In the genomic region with DNA sequence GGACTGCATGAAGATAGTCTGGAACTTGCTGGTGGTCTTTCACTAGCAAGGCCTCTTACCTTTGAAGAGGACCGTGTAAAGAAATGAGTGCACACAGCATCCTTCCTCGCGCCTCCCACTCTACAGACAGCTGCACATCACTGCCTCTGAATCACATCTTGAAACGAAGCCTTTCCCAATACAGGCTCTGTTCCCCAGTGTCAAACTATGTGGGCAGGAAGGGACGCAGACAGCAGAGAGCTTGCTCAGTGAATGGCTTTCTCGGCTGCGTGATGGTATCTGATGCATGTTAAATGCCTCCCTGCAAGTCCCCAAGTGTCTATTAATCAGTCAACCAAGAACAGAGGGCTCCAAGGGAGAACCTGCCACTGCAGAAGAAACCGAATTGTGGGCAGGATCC, we compare ENCODE assay signal across 14 mouse cellular contexts.
"Had no signal": no experiment of that assay in that cellular context is flagged by ENCODE, and none has a peak within 500 bp of the region (broad histone marks: within the 10 kb centered on the region; RNA-seq: fewer than 3 reads in every experiment).

No protein-coding gene starts in this region.

- H3K4me3 ChIP-seq: intestine, embryonic 15.5 days; limb, embryonic 13.5 days; midbrain, embryonic 15.5 days; stomach, embryonic 15.5 days had no signal

- H3K9me3 ChIP-seq: intestine, embryonic 15.5 days; limb, embryonic 13.5 days; midbrain, embryonic 15.5 days; stomach, embryonic 15.5 days had no signal

- DNase-seq: kidney, adult 18-20 months; kidney, postnatal 25 days; left cerebral cortex, postnatal 4 days; lung, adult 18-20 months; lung, postnatal 36 days; retina, postnatal 1 day; thymus, adult 2 months; thymus, postnatal 36 days had no signal

- H3K4me1 ChIP-seq: stomach, embryonic 15.5 days had no signal

- H3K9ac ChIP-seq: intestine, embryonic 15.5 days; limb, embryonic 13.5 days; liver, embryonic 14.5 days; midbrain, embryonic 15.5 days; stomach, embryonic 15.5 days had no signal

- H3K4me2 ChIP-seq: intestine, embryonic 15.5 days; limb, embryonic 13.5 days; midbrain, embryonic 15.5 days; stomach, embryonic 15.5 days had no signal

- H3K36me3 ChIP-seq: intestine, embryonic 15.5 days; limb, embryonic 13.5 days; midbrain, embryonic 15.5 days; stomach, embryonic 15.5 days had no signal

- ATAC-seq: intestine, embryonic 15.5 days; lung, postnatal 0 days; midbrain, embryonic 15.5 days had no signal

- H3K27me3 ChIP-seq: intestine, embryonic 15.5 days; midbrain, embryonic 15.5 days; stomach, embryonic 15.5 days had no signal

- H3K27ac ChIP-seq: intestine, embryonic 15.5 days; limb, embryonic 13.5 days; liver, embryonic 14.5 days; stomach, embryonic 15.5 days had no signal
